Mouse (Mus musculus) myocyte (in vitro differentiated cells): ENCODE measurements around the gene Chd9.

Experiments
- CEBPB ChIP-seq: IDR thresholded peaks from 2 replicates; pipeline ENCODE4 v1.6.1; 2011; ENCODE audit warnings: mild to moderate bottlenecking, moderate library complexity; ENCODE audit not compliant: poor library complexity, insufficient read depth, severe bottlenecking
- E2F4 ChIP-seq: IDR thresholded peaks from one replicate; pipeline ENCODE4 v1.6.1; 2011; ENCODE audit warnings: mild to moderate bottlenecking, control low read depth, moderate library complexity; ENCODE audit not compliant: insufficient read depth
- MAX ChIP-seq: IDR thresholded peaks from one replicate; pipeline ENCODE4 v1.6.1; 2011; ENCODE audit warnings: low read depth, mild to moderate bottlenecking, control low read depth
- MYOD1 ChIP-seq, 3 experiments: IDR thresholded peaks; one replicate each; pipeline ENCODE4 v1.6.1; 2011; ENCODE audit warnings: control low read depth in 2 of 3, low read depth in 2 of 3, mild to moderate bottlenecking in 2 of 3, moderate library complexity in 1 of 3; ENCODE audit not compliant: insufficient read length in 2 of 3, control insufficient read depth in 1 of 3
- MYOG ChIP-seq, 3 experiments: IDR thresholded peaks; one replicate each; pipeline ENCODE4 v1.6.1; 2011; ENCODE audit warnings: control low read depth in 2 of 3, low read depth in 2 of 3, mild to moderate bottlenecking in 2 of 3; ENCODE audit not compliant: insufficient read length in 2 of 3, control insufficient read depth in 1 of 3, insufficient read depth in 1 of 3
- POLR2A ChIP-seq: IDR thresholded peaks from one replicate; pipeline ENCODE4 v1.6.1; 2011; ENCODE audit warnings: low read depth, mild to moderate bottlenecking, control low read depth, moderate library complexity; ENCODE audit not compliant: insufficient read length
- POLR2AphosphoS2 ChIP-seq: IDR thresholded peaks from one replicate; pipeline ENCODE4 v1.6.1; 2011; ENCODE audit warnings: low read depth, control low read depth; ENCODE audit not compliant: insufficient read length
- REST ChIP-seq: IDR thresholded peaks from one replicate; pipeline ENCODE4 v1.6.1; 2011; ENCODE audit warnings: mild to moderate bottlenecking, control low read depth, moderate library complexity; ENCODE audit not compliant: insufficient read depth, insufficient read length
- TCF12 ChIP-seq: IDR thresholded peaks from one replicate; pipeline ENCODE4 v1.6.1; 2011; ENCODE audit warnings: mild to moderate bottlenecking, control low read depth; ENCODE audit not compliant: poor library complexity, insufficient read depth, severe bottlenecking
- TCF3 ChIP-seq: IDR thresholded peaks from one replicate; pipeline ENCODE4 v1.6.1; 2011; ENCODE audit warnings: low read depth, control low read depth; ENCODE audit not compliant: insufficient read length
- USF1 ChIP-seq: IDR thresholded peaks from one replicate; pipeline ENCODE4 v1.6.1; 2011; ENCODE audit warnings: low read depth, mild to moderate bottlenecking, control low read depth, moderate library complexity

DNA sequence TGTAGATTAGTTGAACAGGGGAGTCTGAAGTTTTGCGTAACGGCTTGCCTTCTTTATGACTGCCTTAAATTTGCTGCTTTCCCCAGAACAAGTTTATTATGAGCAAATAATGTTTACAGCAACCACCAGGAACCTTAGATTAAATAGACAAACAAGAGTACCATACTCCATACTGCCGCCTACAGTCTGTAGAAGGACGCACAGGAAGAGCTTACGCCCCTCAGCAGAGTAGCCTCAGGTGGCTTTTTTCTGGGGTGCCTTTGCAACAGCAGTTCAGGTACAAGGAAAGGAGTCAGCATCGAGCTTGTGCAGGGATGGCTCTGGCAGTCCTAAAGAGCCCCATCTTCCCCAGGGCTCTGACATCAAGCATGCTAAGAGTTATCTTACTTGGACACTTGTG, 206.3 kb downstream of the Chd9 start:
- TF ChIP-seq POLR2A, result no peak
- TF ChIP-seq MYOG (IDR thresholded peaks at IDR 0.05; ENCODE audit: control insufficient read depth in 1 of 3, insufficient read depth in 1 of 3, insufficient read length in 2 of 3, low read depth in 2 of 3), result no peak
- no peak for TF ChIP-seq E2F4
- TF ChIP-seq REST, result no peak
- no peak for TF ChIP-seq USF1
- TF ChIP-seq TCF12, result no peak
- no peak for TF ChIP-seq TCF3
- TF ChIP-seq MAX, result no peak
- TF ChIP-seq POLR2AphosphoS2, result no peak
- TF ChIP-seq CEBPB, result no peak
- no peak for TF ChIP-seq MYOD1 (IDR thresholded peaks at IDR 0.05; ENCODE audit: control insufficient read depth in 1 of 3, insufficient read length in 2 of 3, low read depth in 2 of 3)
